Comparison of ENCODE assay signal across 8 mouse cellular contexts in genomic region chr10:80432936-80433512, GRCm38 (mm10). TPM values are rescaled to one million over a fixed set of nuclear protein-coding genes. Genes with fewer than 3 reads are reported as not detected.
DNase-seq lines count a peak whose midpoint lies in the region; ATAC-seq and TF ChIP-seq lines count a peak whose summit lies in the region.

No protein-coding gene starts in this region.

- H3K27ac ChIP-seq in ES-Bruce4 (ENCODE audit: insufficient read depth, low read length) = no peak overlapping the region
- peak overlapping the region; percentile 95 for H3K27ac ChIP-seq in forebrain, embryonic 13.5 days
- H3K27ac ChIP-seq in intestine, embryonic 15.5 days = peak overlapping the region; percentile 89
- H3K27ac ChIP-seq in liver, embryonic 16.5 days (ENCODE audit: low read length) = peak overlapping the region; percentile 98

- no peaks in the 10 kb centered on the region for H3K27me3 ChIP-seq in ES-Bruce4 (ENCODE audit: control insufficient read depth, insufficient read depth, low read length, poor library complexity, severe bottlenecking)
- H3K27me3 ChIP-seq in forebrain, embryonic 13.5 days = no peaks in the 10 kb centered on the region; the same call in 1 of the 2 replicates
- no peaks in the 10 kb centered on the region for H3K27me3 ChIP-seq in intestine, embryonic 15.5 days (replicated peaks)
- H3K27me3 ChIP-seq in liver, embryonic 16.5 days (ENCODE audit: control insufficient read depth, insufficient read depth, low read depth, low read length) = no peaks in the 10 kb centered on the region

- no peak for TF ChIP-seq CTCF in ES-Bruce4 (IDR thresholded peaks at IDR 0.05; ENCODE audit: low read depth, low read length)

- peaks cover 3% of the 10 kb centered on the region for H3K4me1 ChIP-seq in ES-Bruce4 (ENCODE audit: control insufficient read depth, insufficient read depth, low read length)
- H3K4me1 ChIP-seq in forebrain, embryonic 13.5 days = peaks cover 38% of the 10 kb centered on the region
- peaks cover 26% of the 10 kb centered on the region for H3K4me1 ChIP-seq in intestine, embryonic 15.5 days (replicated peaks)
- H3K4me1 ChIP-seq in liver, embryonic 16.5 days (ENCODE audit: control insufficient read depth, low read depth, low read length) = peaks cover 46% of the 10 kb centered on the region

- intact Hi-C loops in left cerebral cortex, postnatal 25 days (cut with DNase I) = no loop called here

- H3K36me3 ChIP-seq in ES-Bruce4 (ENCODE audit: control insufficient read depth, insufficient read depth, low read length, poor library complexity, severe bottlenecking) = peaks cover 9% of the 10 kb centered on the region
- peaks cover 30% of the 10 kb centered on the region for H3K36me3 ChIP-seq in forebrain, embryonic 13.5 days (ENCODE audit: poor library complexity, severe bottlenecking)
- peaks cover 22% of the 10 kb centered on the region for H3K36me3 ChIP-seq in intestine, embryonic 15.5 days
- H3K36me3 ChIP-seq in liver, embryonic 16.5 days (ENCODE audit: control insufficient read depth, insufficient read depth) = peaks cover 22% of the 10 kb centered on the region

- ATAC-seq in forebrain, embryonic 13.5 days = peak; percentile 37; the same call in 1 of the 2 replicates
- ATAC-seq in intestine, embryonic 15.5 days = peak; percentile 0
- ATAC-seq in liver, embryonic 16.5 days (ENCODE audit: low read depth) = no peak

- TF ChIP-seq EP300 in ES-Bruce4 (IDR thresholded peaks at IDR 0.05; ENCODE audit: insufficient read depth, low read depth, low read length) = no peak

- no peaks in the 10 kb centered on the region for H3K9me3 ChIP-seq in ES-Bruce4 (replicated peaks; ENCODE audit: control insufficient read depth, insufficient read depth, low read length, poor library complexity, severe bottlenecking)
- no peaks in the 10 kb centered on the region for H3K9me3 ChIP-seq in forebrain, embryonic 13.5 days (replicated peaks)
- no peaks in the 10 kb centered on the region for H3K9me3 ChIP-seq in intestine, embryonic 15.5 days
- H3K9me3 ChIP-seq in liver, embryonic 16.5 days (replicated peaks; ENCODE audit: control insufficient read depth, low read length) = no peaks in the 10 kb centered on the region

- peak overlapping the region; percentile 94 for H3K4me3 ChIP-seq in ES-Bruce4 (ENCODE audit: low read depth, low read length)
- peak overlapping the region; percentile 93 for H3K4me3 ChIP-seq in forebrain, embryonic 13.5 days
- H3K4me3 ChIP-seq in intestine, embryonic 15.5 days (replicated peaks) = peak overlapping the region; percentile 98
- H3K4me3 ChIP-seq in liver, embryonic 16.5 days (ENCODE audit: low read depth, low read length) = peak overlapping the region; percentile 96

- under 1% methylated on average over 53 of the region's 60 CpGs for WGBS in forebrain, embryonic 13.5 days
- under 1% methylated on average over 60 of the region's 60 CpGs for WGBS in intestine, embryonic 15.5 days
- under 1% methylated on average over 53 of the region's 60 CpGs for WGBS in liver, embryonic 16.5 days (ENCODE audit: insufficient replicate concordance)

- no peak for TF ChIP-seq POLR2A in ES-Bruce4 (IDR thresholded peaks at IDR 0.05; ENCODE audit: insufficient read depth, low read length)

- peak; percentile 55 for DNase-seq in cerebellum, adult 8-10 months
- no peak for DNase-seq in cerebellum, postnatal 14 days
- DNase-seq in retina, postnatal 1 day = peak; percentile 75
- DNase-seq in left cerebral cortex, postnatal 25 days (ENCODE audit: low spot score in 2 of 2) = no peak

- peak overlapping the region; percentile 96 for H3K9ac ChIP-seq in ES-Bruce4 (ENCODE audit: low read depth, poor library complexity, severe bottlenecking)
- H3K9ac ChIP-seq in forebrain, embryonic 13.5 days = peak overlapping the region; percentile 99
- peak overlapping the region; percentile 98 for H3K9ac ChIP-seq in intestine, embryonic 15.5 days
- H3K9ac ChIP-seq in liver, embryonic 16.5 days (ENCODE audit: low read depth, low read length) = peak overlapping the region; percentile 99

- H3K4me2 ChIP-seq in forebrain, embryonic 13.5 days = peak overlapping the region; percentile 77
- peak overlapping the region; percentile 81 for H3K4me2 ChIP-seq in intestine, embryonic 15.5 days (replicated peaks)
- H3K4me2 ChIP-seq in liver, embryonic 16.5 days (ENCODE audit: low read depth, low read length) = peak overlapping the region; percentile 72

RNA-seq across cellular contexts. Expression of gene Tcf3, which starts 0.4 kb away (rescaled TPM):
- 78.0 and 78.2 TPM in 2 replicates for polyA plus RNA-seq in ES-Bruce4 (2011; ENCODE audit: insufficient read depth, insufficient read length, low read depth, missing spikeins)
- 112 and 119 TPM in 2 replicates for polyA plus RNA-seq in forebrain, embryonic 13.5 days (2015; fragmentation: Nextera tagmentation; extraction: Ambion mirVana)
- 91.7 and 94.2 TPM in 2 replicates for polyA plus RNA-seq in intestine, embryonic 15.5 days (2015; fragmentation: Nextera tagmentation; extraction: Ambion mirVana)
- 39.8 and 44.4 TPM in 2 replicates for polyA plus RNA-seq in liver, embryonic 16.5 days (2015; fragmentation: Nextera tagmentation; extraction: Ambion mirVana)
- 10 to 100 TPM; 22.6 to 25.8 TPM for total RNA-seq in left cerebral cortex, postnatal 25 days (2021)

RNA-seq across cellular contexts. Expression of gene Uqcr11, which starts 26.4 kb away (rescaled TPM):
- polyA plus RNA-seq in ES-Bruce4 (2011; ENCODE audit: insufficient read depth, insufficient read length, low read depth, missing spikeins) = 199 and 223 TPM in 2 replicates
- polyA plus RNA-seq in forebrain, embryonic 13.5 days (2015; fragmentation: Nextera tagmentation; extraction: Ambion mirVana) = 593 and 623 TPM in 2 replicates
- 890 and 1,161 TPM in 2 replicates for polyA plus RNA-seq in intestine, embryonic 15.5 days (2015; fragmentation: Nextera tagmentation; extraction: Ambion mirVana)
- polyA plus RNA-seq in liver, embryonic 16.5 days (2015; fragmentation: Nextera tagmentation; extraction: Ambion mirVana) = 509 and 519 TPM in 2 replicates
- 100 to 1,000 TPM; 482 to 488 TPM for total RNA-seq in left cerebral cortex, postnatal 25 days (2021)

RNA-seq across cellular contexts. Expression of gene Mbd3, which starts 33.7 kb away (rescaled TPM):
- polyA plus RNA-seq in ES-Bruce4 (2011; ENCODE audit: insufficient read depth, insufficient read length, low read depth, missing spikeins) = 81.3 and 84.8 TPM in 2 replicates
- polyA plus RNA-seq in forebrain, embryonic 13.5 days (2015; fragmentation: Nextera tagmentation; extraction: Ambion mirVana) = 304 and 319 TPM in 2 replicates
- polyA plus RNA-seq in intestine, embryonic 15.5 days (2015; fragmentation: Nextera tagmentation; extraction: Ambion mirVana) = 180 and 201 TPM in 2 replicates
- polyA plus RNA-seq in liver, embryonic 16.5 days (2015; fragmentation: Nextera tagmentation; extraction: Ambion mirVana) = 49.2 and 52.7 TPM in 2 replicates
- 100 to 1,000 TPM; 134 to 138 TPM for total RNA-seq in left cerebral cortex, postnatal 25 days (2021)

RNA-seq across cellular contexts. Expression of gene Mex3d, which starts 45.6 kb away (rescaled TPM):
- 25.0 and 28.0 TPM in 2 replicates for polyA plus RNA-seq in ES-Bruce4 (2011; ENCODE audit: insufficient read depth, insufficient read length, low read depth, missing spikeins)
- polyA plus RNA-seq in forebrain, embryonic 13.5 days (2015; fragmentation: Nextera tagmentation; extraction: Ambion mirVana) = 15.5 and 16.6 TPM in 2 replicates
- 5.5 and 6.9 TPM in 2 replicates for polyA plus RNA-seq in intestine, embryonic 15.5 days (2015; fragmentation: Nextera tagmentation; extraction: Ambion mirVana)
- 0.32 and 0.60 TPM in 2 replicates for polyA plus RNA-seq in liver, embryonic 16.5 days (2015; fragmentation: Nextera tagmentation; extraction: Ambion mirVana)
- 10 to 100 TPM; 17.7 to 22.2 TPM for total RNA-seq in left cerebral cortex, postnatal 25 days (2021)

Comparison
In these comparisons a context has a peak if more than half of its experiments do, and no peak if none do; other contexts are left out.
1. DNase-seq: peak in cerebellum, adult 8-10 months (single experiment) and retina, postnatal 1 day (single experiment); none in cerebellum, postnatal 14 days (0 of 2) and left cerebral cortex, postnatal 25 days (0 of 2).
2. Peak in every context shown above with its lines, with median percentiles within 50 percentile points of each other: H3K4me3 ChIP-seq, H3K9ac ChIP-seq and H3K4me2 ChIP-seq.